Mouse (Mus musculus) lung, postnatal 0 days (tissue): ENCODE results near the gene Pard3b. TPM values are rescaled to one million over a fixed set of nuclear protein-coding genes. Genes with fewer than 3 reads are reported as not detected.

ENCODE experiments used
- ATAC-seq: fragments of 200-750 bp; cut with Nextera tagmentation; 2 replicates; pipeline ENCODE4 v1.8.0; 2017; ENCODE audit warnings: moderate library complexity
- DNase-seq: peaks from one replicate; pipeline ENCODE4 v3.0.0-alpha.2; 2016; ENCODE audit warnings: low spot score
- H3K27ac ChIP-seq: fragments of 300-500 bp; sonication (generic); 2 replicates; pipeline ENCODE4 v1.5.1; 2014; ENCODE audit warnings: antibody characterized with exemption, mild to moderate bottlenecking, low read length, mixed read lengths
- H3K27me3 ChIP-seq: fragments of 300-500 bp; sonication (generic); replicated peaks from 2 replicates; pipeline ENCODE4 v1.6.1; 2014; ENCODE audit warnings: low read length, mixed read lengths; ENCODE audit not compliant: insufficient read depth
- H3K36me3 ChIP-seq: fragments of 300-500 bp; sonication (generic); 2 replicates; pipeline ENCODE4 v1.6.1; 2014; ENCODE audit warnings: low read length, mixed read lengths; ENCODE audit not compliant: insufficient read depth
- H3K4me1 ChIP-seq: fragments of 300-500 bp; sonication (generic); 2 replicates; pipeline ENCODE4 v1.6.1; 2014; ENCODE audit warnings: antibody characterized with exemption, low read depth, low read length, mixed read lengths; ENCODE audit not compliant: insufficient read depth
- H3K4me2 ChIP-seq: fragments of 300-500 bp; sonication (generic); replicated peaks from 2 replicates; pipeline ENCODE4 v1.6.1; 2014; ENCODE audit warnings: low read depth, mild to moderate bottlenecking, low read length, moderate library complexity, mixed read lengths
- H3K4me3 ChIP-seq: fragments of 300-500 bp; sonication (generic); 2 replicates; pipeline ENCODE4 v1.5.1; 2014; ENCODE audit warnings: low read depth, low read length
- H3K9ac ChIP-seq: fragments of 300-500 bp; sonication (generic); replicated peaks from 2 replicates; pipeline ENCODE4 v1.6.1; 2014; ENCODE audit warnings: low read depth, mild to moderate bottlenecking
- H3K9me3 ChIP-seq: fragments of 300-500 bp; sonication (generic); 2 replicates; pipeline ENCODE4 v1.6.1; 2016; ENCODE audit warnings: low read length, mixed read lengths
- CTCF ChIP-seq: IDR thresholded peaks from 2 replicates; pipeline ENCODE4 v1.5.1; 2016; ENCODE audit warnings: antibody characterized with exemption, mild to moderate bottlenecking
- EP300 ChIP-seq: IDR thresholded peaks from 2 replicates; pipeline ENCODE4 v1.6.1; 2016; ENCODE audit warnings: antibody characterized with exemption, mild to moderate bottlenecking, control low read depth
- WGBS: fragments of 180-500 bp; shearing (Covaris S2); extraction: QIAGEN DNeasy Blood & Tissue Kit; methylation state at CpG from one replicate; pipeline ENCODE4 v1.1.7; 2014; 5-methylcytosine and 5-hydroxymethylcytosine counted together
- polyA plus RNA-seq: library from polyadenylated mRNA; unstranded; fragments of >200 nt; fragmentation: Nextera tagmentation; extraction: Ambion mirVana; gene quantifications from 2 replicates; pipeline ENCODE4 v1.2.1, GENCODE M21; 2015

Gene Pard3b
- polyA plus RNA-seq, 1 experiment from 2014 or later, result 19.1 TPM

DNA sequence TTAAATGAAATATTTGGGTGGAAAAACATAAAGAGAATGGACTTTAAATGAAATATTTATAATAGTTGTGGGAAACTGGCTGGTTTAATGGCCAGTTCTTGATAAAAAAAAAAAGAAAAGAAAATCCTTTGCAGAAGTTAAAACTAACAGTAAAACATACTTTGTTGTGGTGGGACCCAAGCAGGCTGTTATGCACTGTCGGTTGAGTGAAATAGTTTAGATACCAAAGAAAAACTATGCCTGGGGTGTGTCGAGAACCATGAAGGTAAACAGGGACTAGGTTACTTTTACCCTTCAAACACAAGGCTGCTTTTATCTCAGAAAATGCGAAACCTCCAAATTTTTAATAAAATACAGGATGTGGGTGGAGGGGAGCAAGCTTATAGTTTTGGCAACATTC is 797.7 kb downstream of the Pard3b start:
- Histone ChIP-seq H3K9me3 (no peaks in the 10 kb centered on the region), H3K9ac (no peak overlapping the region), H3K4me2 (no peak overlapping the region), H3K27ac (no peak overlapping the region), H3K4me1 (no peaks in the 10 kb centered on the region), H3K27me3 (no peaks in the 10 kb centered on the region), H3K4me3 (no peak overlapping the region), H3K36me3 (no peaks in the 10 kb centered on the region)
- TF ChIP-seq CTCF (no peak), EP300 (peak; percentile 70)
- whole genome bisulfite sequencing, result 47% methylated on average over 3 of the region's 3 CpGs
- ATAC-seq (peak; percentile 55; the same call in 1 of the 2 replicates), DNase-seq (no peak)

DNA sequence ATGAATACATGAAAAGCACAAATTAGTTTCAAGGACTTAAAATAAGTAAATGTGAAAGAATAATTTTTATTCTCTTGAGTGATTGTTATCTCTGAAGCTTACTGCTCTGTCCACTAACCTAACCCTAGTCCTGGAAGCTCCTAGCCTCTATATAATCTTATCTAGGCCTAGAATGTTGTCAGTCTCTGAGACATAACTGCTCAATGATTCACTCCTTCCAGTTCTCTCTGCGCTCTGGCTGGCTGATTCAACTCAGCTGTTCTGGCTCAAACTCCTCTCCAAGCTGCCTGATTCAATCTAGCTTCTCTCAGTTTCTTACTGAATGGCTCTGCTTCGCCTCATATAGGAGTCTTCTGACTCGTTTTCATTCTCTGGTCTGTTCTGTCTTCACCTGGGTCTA is 798.9 kb downstream of the Pard3b start:
- Histone ChIP-seq H3K9me3 (no peaks in the 10 kb centered on the region), H3K4me1 (no peaks in the 10 kb centered on the region), H3K27me3 (no peaks in the 10 kb centered on the region), H3K9ac (no peak overlapping the region), H3K36me3 (no peaks in the 10 kb centered on the region), H3K4me2 (no peak overlapping the region), H3K27ac (no peak overlapping the region), H3K4me3 (no peak overlapping the region)
- WGBS, result 60% methylated on average over 3 of the region's 3 CpGs
- ATAC-seq (no peak), DNase-seq (peak; percentile 16)
- no peak for TF ChIP-seq CTCF
- TF ChIP-seq EP300, result no peak

DNA sequence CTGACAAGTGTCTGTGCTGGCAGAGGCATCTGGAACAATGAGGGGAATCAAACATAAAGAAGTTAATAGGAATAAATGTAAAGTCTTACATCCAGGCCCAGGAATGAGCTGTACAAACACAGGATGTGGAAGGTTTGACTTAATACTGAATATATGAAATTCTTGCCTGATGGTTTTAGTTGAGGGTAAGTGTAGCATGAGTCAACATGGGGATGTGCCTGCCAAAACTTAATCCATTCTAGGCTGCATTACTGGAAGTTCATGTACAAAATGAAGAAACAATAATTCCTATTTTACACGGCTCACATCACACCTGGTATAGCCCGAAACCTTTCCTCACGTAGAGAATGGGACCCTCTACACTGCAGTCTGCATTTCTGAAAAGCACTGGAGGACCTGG is 805.8 kb downstream of the Pard3b start:
- Histone ChIP-seq H3K9me3 (no peaks in the 10 kb centered on the region), H3K36me3 (no peaks in the 10 kb centered on the region), H3K27me3 (no peaks in the 10 kb centered on the region), H3K9ac (no peak overlapping the region), H3K27ac (no peak overlapping the region), H3K4me3 (no peak overlapping the region), H3K4me1 (no peaks in the 10 kb centered on the region), H3K4me2 (no peak overlapping the region)
- 77% methylated on average over 3 of the region's 3 CpGs for WGBS
- DNase-seq, result no peak
- TF ChIP-seq CTCF (no peak), EP300 (no peak)
- no peak for ATAC-seq

DNA sequence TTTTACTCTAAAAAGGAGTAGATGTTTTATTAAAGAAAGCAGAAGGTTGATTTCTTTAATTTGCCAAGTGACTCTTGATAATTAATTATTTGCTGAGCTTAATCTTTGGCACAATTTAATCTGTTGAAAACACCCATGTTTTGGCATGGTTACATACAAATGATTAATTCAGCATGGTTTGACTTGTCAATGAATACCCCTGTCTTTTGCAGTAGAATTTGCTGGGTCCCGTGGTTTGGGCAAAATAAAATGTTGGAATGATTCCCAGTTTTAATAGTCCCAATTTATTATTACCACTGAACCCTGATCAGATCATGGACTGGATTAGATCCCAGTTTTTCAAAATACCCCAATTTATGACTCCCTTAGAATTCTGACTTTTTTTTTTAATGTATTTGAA is 808.2 kb downstream of the Pard3b start:
- no peak for TF ChIP-seq CTCF
- Histone ChIP-seq H3K4me2 (no peak overlapping the region), H3K36me3 (no peaks in the 10 kb centered on the region), H3K4me1 (no peaks in the 10 kb centered on the region), H3K27me3 (no peaks in the 10 kb centered on the region), H3K9me3 (no peaks in the 10 kb centered on the region), H3K4me3 (no peak overlapping the region), H3K27ac (no peak overlapping the region), H3K9ac (no peak overlapping the region)
- no peak for ATAC-seq
- 57% methylated on average over 1 of the region's 1 CpGs for WGBS
- no peak for DNase-seq

DNA sequence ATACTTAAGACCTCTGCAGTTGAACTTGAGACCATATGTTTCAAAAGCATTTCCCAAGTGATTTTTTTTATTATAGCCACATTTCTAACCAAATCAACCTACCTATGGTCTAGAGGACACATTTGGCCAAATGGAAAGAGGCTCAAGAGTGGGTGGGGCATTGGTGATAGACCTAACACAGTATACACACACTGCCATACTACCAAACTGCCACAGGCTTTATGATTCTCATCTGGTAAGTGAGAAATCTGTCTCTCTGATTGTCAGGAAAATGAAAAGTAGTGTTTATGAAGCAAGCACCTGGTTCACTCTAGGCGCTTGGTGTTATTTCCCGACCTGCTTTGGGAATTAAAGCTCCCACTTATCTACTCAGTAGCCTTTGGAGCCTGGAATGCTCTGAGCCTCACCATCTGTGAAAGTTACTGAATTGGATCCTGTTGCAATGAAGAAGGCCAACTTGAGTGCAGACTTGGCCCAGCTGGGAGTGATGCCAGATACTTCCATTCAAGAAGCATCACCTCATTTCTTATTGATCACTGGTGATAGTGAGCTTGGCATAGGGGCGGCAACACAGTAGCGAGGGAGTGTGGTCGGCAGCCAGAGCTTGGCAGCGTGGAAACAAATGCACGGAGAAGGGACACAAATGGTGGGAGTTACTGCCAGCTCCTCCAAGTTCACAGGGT is 810.7 kb downstream of the Pard3b start:
- H3K9me3 ChIP-seq, result no peaks in the 10 kb centered on the region
- H3K36me3 ChIP-seq, result no peaks in the 10 kb centered on the region
- no peak overlapping the region for H3K9ac ChIP-seq
- no peak for ATAC-seq
- H3K4me1 ChIP-seq, result no peaks in the 10 kb centered on the region
- no peak for DNase-seq
- H3K4me2 ChIP-seq, result no peak overlapping the region
- H3K27me3 ChIP-seq, result no peaks in the 10 kb centered on the region
- no peak for TF ChIP-seq EP300
- TF ChIP-seq CTCF, result no peak
- H3K4me3 ChIP-seq, result no peak overlapping the region
- 65% methylated on average over 7 of the region's 7 CpGs for WGBS
- H3K27ac ChIP-seq, result no peak overlapping the region

DNA sequence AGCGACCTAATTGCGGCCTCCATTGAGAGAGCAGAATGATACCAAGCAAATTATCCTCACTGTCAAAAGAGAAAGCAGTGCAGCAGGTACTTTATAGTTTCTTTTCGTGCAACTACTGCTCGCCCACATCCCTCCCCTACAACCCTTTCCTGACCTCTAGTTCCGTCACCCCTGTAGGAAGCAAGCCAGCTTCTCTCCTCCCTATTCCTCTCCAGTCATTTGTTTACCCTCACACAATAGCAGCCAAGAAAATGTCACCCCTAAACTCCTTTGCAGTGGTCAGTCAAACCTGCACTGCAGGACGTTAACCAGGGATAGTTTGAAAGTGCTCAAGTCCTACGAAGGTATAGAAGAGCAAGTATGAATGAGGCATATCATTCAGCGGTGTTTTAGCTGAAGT is 826.9 kb downstream of the Pard3b start:
- 39% methylated on average over 8 of the region's 8 CpGs for WGBS
- Histone ChIP-seq H3K4me1 (no peaks in the 10 kb centered on the region; the same call in 1 of the 2 replicates), H3K4me2 (no peak overlapping the region), H3K9ac (no peak overlapping the region), H3K4me3 (no peak overlapping the region), H3K27ac (no peak overlapping the region), H3K27me3 (no peaks in the 10 kb centered on the region), H3K9me3 (no peaks in the 10 kb centered on the region), H3K36me3 (no peaks in the 10 kb centered on the region)
- DNase-seq (peak; percentile 43), ATAC-seq (no peak)
- TF ChIP-seq CTCF (no peak), EP300 (no peak)

DNA sequence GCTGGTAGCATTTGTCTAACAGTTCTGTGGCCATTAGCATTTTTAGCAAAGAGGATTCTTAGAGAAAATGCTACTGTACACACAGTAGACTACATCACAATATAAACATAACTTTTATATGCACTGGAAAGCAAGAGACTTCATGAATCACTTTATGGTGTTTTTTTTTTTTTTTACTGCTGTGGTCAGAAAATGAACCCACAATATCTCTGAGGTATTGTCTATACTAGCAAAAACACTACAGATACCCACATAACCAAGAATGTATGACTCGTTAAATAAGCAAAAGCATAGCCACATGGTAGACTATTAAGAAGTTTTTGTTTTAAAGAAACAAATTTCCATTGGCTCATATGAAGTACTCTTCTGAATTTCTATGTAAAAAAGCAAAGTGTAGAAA is 827.9 kb downstream of the Pard3b start:
- H3K36me3 ChIP-seq, result no peaks in the 10 kb centered on the region
- TF ChIP-seq CTCF (no peak), EP300 (no peak)
- DNase-seq (no peak), ATAC-seq (no peak)
- no peak overlapping the region for H3K9ac ChIP-seq
- no peak overlapping the region for H3K4me2 ChIP-seq
- H3K4me1 ChIP-seq, result no peaks in the 10 kb centered on the region; the same call in 1 of the 2 replicates
- WGBS, result 91% methylated on average over 1 of the region's 1 CpGs
- H3K27ac ChIP-seq, result no peak overlapping the region
- H3K27me3 ChIP-seq, result no peaks in the 10 kb centered on the region
- no peak overlapping the region for H3K4me3 ChIP-seq
- H3K9me3 ChIP-seq, result no peaks in the 10 kb centered on the region
